Mouse (Mus musculus) c-Kit-positive CD71-negative TER-119-negative erythroid progenitor cells, embryonic 14.5 days (primary cell): Measurements from ENCODE around the gene Gm20388.
A peak's percentile ranks its signal among the peaks of the same experiment; 100 is the strongest.

ENCODE experiments used
- DNase-seq: peaks from one replicate; pipeline ENCODE4 v3.0.0-alpha.2; 2013; ENCODE audit warnings: low read depth

Gm20388 gene

GRCm38 (mm10) chr8:121695585-121696184 is 1785.0 kb downstream of the Gm20388 start:
- no peak for DNase-seq

- DNase-seq, result no peak
Observed at GRCm38 (mm10) chr8:121697735-121698614, 1787.3 kb downstream of the Gm20388 start.

GRCm38 (mm10) chr8:121698615-121699101 is 1788.0 kb downstream of the Gm20388 start:
- no peak for DNase-seq

- DNase-seq, result no peak
Observed at GRCm38 (mm10) chr8:121699936-121700335, 1789.3 kb downstream of the Gm20388 start.

- DNase-seq, result no peak
Observed at GRCm38 (mm10) chr8:121705174-121705573, 1794.5 kb downstream of the Gm20388 start.

DNA sequence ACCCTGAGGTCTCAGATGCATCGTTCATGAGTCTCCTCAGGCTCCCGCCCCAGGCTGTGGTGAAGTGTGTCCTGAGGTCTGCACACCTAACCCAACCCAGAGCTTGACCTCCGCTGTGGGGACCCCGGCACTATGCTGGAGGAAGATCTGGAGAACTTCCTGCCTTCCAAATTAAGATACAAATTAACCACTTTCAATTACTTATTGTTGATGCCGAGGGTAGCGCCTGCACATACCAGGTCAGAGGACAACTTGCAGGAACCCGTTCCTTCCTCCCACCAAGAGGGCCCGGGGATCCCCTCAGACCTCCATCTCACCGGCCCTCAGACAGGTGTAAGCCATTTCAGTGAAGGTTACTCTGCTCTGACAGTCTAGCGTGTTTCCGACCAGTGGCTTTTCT is 1796.3 kb downstream of the Gm20388 start:
- DNase-seq, result no peak

DNA sequence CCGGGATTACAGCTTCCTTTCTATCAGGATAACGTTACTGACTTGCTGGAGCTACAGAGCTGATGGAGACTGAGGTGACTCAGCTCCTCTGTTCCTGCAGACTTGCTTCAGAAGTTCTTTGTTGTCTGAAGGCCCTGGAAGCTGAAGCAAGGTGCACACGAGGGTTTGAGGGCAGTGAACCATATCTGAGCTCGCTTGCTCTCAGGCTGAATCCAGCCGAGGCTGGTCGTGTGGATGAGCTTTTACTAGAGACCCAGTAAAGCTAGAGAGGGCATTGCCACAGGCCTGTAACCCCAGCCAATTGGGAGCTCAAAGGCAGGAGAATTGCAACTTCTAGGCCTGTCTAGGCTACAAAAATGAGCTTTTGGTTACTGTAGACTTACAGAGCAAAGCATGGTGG is 1797.8 kb downstream of the Gm20388 start:
- DNase-seq, result no peak

- DNase-seq, result no peak
Observed at GRCm38 (mm10) chr8:121717502-121717901, 1806.9 kb downstream of the Gm20388 start.

GRCm38 (mm10) chr8:121717982-121718425 is 1807.4 kb downstream of the Gm20388 start:
- peak; percentile 37 for DNase-seq

DNA sequence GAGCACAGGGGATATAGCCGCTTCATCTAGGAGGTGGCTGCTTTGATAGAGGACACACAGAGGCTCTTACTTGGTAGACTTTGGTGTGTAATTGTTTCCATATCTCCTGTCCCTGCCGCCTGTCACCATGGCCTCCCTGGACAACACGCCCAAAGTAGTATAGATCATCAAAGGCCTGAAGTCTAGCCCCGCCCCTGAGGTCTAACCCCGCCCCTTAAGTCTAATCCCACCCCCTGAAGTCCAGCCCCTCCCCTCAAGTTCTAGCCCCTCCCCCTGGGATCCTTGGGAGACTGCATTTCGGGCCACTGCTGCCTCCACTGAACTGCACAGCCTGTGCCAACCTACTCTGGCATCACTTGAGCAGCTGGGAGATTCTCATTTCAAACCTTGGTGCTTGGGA is 1808.3 kb downstream of the Gm20388 start:
- no peak for DNase-seq

DNA sequence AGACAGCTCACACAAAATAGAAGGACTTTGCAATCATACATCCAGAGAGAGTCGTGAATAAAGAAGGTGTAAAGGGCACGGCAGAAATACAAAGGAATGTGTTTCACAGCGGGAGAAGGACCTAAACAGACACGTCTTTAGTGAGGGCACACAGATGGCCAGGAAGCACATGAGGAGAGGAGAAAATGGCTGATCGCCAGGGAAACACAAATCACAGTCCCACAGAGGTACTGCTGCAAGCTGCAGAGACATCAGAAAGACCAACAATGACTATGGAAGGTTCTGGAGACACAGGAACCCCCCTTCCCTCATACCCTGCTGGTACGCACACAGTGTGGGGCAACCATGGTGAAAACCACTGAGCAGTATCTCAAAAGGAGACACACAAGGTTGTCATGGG is 1810.4 kb downstream of the Gm20388 start:
- no peak for DNase-seq

DNA sequence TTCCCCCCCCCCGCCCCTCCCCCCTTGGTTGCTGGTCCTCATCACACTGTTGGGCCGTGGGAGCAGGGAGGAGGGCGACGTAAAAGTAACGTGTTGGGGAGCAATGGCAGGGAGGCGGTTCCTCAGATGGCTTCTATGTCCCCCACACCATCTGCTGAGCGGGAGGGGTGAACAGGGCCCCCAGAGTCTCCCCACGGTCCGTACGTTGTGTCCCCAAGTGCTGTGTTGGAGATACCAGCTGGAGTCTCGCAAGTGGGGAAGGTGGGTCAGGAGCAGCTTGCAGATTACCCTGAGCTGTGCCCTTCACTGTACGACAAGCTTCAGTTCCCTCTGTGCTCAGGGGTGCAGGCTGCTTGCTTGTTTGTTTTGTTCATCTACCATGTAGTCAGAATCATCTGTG is 1813.2 kb downstream of the Gm20388 start:
- DNase-seq, result no peak

DNA sequence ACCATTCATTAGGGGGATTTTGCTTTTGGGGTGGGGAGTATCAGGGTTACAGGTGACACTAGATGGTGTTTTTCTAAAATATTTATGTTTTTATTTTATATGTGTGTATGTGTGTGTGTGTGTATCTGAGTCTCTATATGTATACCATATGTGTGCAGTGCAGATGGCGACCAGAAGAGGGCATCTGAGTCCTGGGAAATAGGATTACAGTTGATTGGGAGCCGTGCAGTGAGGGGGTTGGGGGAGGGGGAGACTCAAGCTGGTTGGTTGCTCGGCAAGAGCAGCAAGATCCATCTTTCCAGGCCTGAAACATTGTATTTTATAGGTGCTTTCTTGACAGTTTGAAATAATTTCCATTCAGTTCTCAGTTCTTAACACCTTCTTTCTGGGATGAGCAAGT is 1816.5 kb downstream of the Gm20388 start:
- DNase-seq, result no peak

DNA sequence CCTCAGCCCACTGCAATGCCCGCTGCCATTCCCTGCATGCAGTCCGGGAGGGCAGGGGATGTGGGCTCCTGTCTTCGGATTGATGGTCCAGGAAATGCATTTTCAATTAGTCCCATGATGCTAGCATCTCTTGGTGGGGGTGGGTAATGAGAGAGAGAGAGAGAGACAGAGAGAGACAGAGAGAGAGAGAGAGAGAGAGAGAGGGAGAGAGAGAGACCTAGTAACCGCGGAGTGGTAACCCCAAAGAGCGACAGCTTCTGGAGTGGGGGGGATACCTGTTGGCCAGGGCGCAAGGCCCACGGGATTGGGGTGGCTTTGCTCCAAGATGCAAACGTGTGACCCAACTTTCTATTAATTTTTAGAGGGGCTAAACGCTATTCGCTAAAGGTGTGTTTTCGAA is 1818.7 kb downstream of the Gm20388 start, which contains the start of gene Jph3:
TSS of gene Jph3 (plus strand) at position 301 of the 400 bp plus-strand sequence.
- no peak for DNase-seq

DNA sequence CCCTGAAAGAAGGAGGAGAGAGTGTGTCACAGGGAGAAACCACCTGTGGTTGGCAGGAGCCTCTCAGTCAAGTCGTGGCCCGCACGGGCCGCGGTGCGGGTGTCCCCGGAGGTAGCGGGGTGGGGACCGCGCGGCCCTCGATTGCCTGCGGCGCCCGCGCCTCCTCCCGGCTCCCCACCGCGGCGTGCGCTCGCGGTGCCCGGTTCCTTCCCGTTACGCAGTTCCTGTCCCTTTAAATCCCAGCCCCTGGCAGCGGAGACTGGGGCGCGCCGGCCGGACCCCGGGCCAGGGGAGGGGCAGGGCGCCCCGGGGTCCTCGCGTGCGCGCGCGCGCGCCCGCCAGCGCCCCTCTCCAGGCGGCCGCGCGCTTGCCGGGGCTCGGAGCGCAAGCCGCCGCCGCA is 1819.1 kb downstream of the Gm20388 start:
- no peak for DNase-seq

DNA sequence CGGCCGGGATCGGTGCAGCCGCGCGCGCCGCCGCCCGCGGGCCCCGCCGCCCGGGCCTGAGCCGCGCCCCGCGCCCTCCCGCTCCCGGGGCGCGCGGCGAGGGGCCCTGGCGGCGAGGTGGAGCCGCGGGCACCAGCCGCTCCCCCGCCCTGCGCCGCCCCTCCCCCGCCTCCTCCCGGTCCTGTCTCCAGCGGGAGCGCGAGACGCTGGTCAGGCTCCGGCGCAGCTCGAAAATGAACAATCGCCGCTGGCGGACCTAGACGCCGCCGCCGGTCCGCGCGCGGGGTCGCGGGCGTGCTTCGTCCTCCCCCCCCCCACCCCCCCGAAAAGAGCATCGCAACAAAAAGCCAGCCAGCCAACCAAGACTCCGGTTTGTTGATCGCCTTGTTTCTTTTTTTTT is 1819.5 kb downstream of the Gm20388 start:
- no peak for DNase-seq

GRCm38 (mm10) chr8:121730646-121731045 is 1820.0 kb downstream of the Gm20388 start:
- no peak for DNase-seq

GRCm38 (mm10) chr8:121731060-121731459 is 1820.4 kb downstream of the Gm20388 start:
- no peak for DNase-seq

GRCm38 (mm10) chr8:121731471-121732333 is 1821.1 kb downstream of the Gm20388 start:
- no peak for DNase-seq

- no peak for DNase-seq
Observed at GRCm38 (mm10) chr8:121732334-121732665, 1821.7 kb downstream of the Gm20388 start.

DNA sequence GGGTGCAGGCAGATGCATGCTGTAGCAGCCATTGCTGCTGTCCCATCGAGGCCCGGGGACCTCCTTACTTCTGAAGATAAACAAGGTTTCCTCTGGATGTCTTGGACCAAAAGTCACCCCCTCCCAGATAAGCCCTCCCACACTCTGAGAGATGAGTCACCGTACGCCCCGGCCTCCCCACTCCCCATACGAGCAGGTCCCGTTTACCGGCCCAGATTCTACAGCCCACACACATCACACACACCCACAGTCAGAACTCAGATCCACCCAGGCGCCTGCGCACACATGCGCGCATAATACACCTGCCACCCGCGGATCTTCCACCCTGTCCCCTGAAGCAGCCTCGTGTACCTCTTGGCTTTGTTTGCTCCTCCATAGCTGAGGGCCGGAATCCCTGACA is 1823.6 kb downstream of the Gm20388 start:
- no peak for DNase-seq

DNA sequence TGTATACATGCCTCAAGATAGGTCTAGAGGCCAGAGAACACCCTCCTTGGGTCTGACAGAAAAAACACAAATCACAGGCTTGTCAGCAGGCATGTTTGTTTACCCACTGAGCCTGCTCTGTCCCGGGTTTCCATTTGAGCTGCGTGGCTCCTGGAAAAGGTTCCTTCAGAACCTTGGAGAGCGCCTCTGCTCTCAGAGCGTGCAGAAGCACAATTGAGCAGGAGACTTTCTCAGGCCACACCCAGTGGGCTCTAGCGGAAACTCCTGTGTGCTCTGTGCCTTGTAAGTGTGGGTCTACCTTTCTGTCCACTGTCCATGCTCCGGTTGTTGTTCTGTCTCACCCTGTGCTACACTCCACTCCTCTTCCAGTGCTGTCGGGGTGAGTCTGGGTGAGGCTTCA is 1825.6 kb downstream of the Gm20388 start:
- peak; percentile 50 for DNase-seq
